Mouse (Mus musculus) MEL-GATA-1-ER (cell line): ENCODE measurements at regions not wholly inside any gene's neighbourhood (a gene's known extent, or its start where the extent isn't known, plus 50 kb on each side); places are given as distances from the start of the nearest gene placed in this dataset.
A peak's percentile ranks its signal among the peaks of the same experiment; 100 is the strongest.

ENCODE experiments used
- DNase-seq: peaks from one replicate; pipeline ENCODE4 v3.0.0-alpha.2; 2012; ENCODE audit warnings: low read depth; ENCODE audit errors: extremely low read depth

DNA sequence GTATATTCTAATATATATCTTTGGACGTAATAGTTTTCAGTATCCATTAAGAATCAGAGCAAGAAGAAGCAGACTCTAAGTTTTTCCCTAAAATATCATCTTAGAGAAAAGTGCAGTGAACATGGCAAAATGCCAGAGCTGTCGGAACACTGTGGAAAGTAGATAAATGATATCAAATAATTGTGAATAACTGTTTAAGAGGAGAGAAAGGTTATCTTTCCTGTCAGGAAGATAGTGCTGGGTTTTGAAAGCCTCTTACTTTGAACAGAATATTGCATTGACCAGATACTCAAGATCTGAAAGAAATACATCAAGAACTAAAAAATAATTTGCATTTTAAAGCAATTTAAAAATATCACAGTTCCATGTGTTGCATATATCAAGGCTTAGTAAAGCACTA is 1549.2 kb downstream of the Pcdh18 start:
- DNase-seq: no peak

DNA sequence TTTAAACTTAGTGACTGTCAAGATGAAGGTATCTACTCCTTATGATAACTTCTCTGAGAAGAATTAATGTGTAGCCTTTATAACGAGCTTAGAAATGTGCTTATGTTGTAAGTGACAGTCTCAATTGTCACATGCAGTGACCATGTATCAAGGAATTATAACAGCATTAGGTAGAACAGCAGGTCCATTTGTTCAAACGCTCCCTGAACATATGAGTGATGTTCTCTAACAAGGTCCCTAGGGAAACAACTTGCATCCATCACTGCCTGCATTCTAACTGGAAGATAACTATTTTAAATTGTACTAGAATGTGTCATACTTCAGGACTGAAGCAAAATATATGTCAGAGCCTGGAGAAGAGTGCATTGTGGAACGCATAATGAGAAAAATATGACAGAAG is 1562.8 kb downstream of the Pcdh18 start:
- no peak for DNase-seq

DNA sequence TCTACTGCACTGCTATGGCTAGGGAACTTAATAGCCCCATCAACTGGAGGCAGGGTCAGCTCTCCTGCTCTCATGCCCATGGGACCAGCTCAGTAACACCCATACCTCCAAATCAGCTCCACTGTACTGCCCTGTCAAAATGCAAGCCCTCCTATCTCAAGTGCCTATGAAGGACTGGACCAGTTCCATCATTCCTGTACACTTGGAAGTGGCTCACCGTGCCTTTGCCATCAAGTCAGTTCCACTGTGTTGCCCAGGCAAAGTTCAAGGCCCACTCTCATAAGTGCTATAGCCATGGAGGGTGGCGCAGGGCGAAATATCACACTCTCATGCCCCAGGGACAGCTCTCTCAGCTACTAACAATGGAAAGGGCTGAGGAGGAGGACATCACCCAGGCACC is 1612.2 kb downstream of the Pcdh18 start:
- DNase-seq: no peak

DNA sequence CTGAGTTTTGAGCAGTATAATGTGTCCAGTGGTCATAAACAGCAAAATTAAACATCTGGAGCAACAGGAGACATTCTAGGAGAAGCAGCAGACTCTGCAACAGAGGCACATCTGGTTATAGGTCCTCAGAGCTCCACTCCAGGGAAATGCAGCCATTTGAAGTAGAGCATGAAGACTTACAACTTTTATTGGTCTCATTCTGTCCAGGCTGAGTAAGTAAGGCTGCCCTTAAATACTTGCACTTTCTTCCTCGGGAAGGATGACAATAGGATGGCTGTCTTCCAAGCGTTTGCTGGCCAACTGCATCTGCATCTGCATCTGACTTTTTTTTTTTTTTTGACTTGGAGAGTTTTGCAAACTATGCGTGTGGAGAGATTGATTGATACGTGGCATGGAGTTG is 1622.2 kb downstream of the Pcdh18 start:
- DNase-seq: no peak

DNA sequence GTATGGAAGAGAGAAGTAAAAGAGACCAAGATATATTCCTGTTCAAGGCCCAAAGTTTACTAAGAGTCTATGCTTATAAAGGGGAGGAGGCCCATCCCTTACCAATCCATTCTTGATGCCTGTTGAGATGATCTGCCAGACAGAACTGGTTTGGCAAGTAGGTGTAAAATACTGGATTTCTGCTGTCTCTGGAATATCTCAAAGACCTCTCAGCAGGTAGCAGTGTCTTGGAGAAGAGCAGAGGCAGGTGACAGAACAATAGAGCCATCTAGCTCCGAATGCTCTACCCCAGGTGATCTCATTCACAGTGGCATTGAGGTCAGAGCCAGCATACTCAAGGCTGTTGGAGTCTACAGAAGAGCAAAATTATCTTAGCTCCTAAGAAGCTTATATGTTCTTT is 1632.9 kb downstream of the Pcdh18 start:
- no peak for DNase-seq

DNA sequence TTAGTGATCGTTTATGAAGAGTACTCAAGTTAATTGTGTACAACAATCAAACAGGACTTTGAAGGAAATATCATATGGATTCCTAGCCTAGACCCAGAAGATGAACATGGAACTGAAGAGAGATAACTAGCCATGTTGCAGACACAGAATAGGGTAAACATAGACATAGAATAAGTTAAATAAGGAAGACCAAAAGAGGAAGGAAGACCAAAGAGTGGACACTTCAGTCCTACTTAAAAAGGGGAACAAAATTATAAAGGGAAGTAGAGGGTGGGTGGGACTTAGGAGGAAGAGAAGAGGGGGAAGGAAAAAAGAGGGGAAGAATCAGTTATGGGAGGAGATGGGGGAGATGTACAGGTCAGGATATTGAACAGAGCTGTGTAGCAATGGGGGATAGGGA is 1652.8 kb upstream of the Pabpc4l start:
- DNase-seq: peak; percentile 82

DNA sequence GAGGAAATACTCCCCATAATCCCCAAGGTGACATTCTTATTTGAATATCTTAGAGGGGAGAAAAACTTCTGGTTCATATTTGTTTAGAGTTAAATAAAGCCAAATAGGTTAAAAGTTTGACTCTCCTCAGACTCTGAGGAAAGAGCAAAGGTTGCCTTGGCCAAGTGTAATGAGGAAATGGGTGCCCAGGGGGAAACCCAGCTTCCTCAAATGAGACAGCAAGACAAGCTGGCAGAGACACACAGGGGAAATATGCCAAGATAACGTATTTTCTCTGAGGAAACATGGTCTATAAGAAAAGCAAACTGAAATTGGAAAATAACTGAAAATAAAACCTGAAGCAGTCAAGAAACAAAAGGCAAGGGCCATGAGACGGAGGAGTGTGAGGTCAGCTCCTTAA is 1632.6 kb upstream of the Pabpc4l start:
- no peak for DNase-seq

DNA sequence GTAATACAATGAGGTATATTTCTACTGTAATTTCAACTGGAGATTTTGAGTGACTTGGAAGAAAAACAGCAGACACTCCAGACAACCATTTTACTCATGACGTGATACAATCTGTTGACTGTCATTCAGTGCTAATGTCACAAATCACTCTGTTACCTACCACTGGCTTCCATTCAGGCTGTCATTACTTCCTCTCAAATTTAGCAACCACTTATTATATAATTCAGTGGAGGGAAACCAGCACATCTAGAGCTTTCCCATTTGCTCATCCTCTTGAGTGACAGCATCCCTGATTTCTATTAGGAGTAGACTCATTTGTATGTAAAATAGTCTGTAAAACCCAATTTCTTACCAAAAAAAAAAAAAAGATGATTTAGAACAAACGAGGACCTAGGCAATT is 1627.3 kb upstream of the Pabpc4l start:
- DNase-seq: no peak

DNA sequence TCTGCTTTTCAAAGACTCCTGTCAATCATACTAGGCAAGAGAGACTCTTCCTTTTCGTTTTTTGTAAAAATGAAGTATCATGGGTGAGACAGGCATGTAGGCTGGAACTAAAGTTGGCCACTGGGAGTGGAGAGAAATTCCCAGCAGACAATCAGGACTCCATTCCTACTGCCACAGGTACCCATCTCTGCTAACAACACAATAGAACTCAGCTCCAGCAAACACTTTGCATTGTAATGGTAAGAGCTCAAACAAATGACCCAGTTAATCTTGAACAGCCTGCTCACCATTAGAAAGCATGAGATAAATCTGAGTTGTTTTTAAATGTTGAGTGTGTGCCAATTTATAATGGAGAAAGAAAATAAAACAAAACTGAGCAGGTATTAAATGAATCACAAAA is 1620.6 kb upstream of the Pabpc4l start:
- DNase-seq: no peak
